Mouse (Mus musculus): Measurements from ENCODE around the gene Serpinb6a. TPM values are rescaled to one million over a fixed set of nuclear protein-coding genes. Genes with fewer than 3 reads are reported as not detected.

Serpinb6a gene
- polyA plus RNA-seq, 1 experiment from 2014 or later = 75.2 TPM

DNA sequence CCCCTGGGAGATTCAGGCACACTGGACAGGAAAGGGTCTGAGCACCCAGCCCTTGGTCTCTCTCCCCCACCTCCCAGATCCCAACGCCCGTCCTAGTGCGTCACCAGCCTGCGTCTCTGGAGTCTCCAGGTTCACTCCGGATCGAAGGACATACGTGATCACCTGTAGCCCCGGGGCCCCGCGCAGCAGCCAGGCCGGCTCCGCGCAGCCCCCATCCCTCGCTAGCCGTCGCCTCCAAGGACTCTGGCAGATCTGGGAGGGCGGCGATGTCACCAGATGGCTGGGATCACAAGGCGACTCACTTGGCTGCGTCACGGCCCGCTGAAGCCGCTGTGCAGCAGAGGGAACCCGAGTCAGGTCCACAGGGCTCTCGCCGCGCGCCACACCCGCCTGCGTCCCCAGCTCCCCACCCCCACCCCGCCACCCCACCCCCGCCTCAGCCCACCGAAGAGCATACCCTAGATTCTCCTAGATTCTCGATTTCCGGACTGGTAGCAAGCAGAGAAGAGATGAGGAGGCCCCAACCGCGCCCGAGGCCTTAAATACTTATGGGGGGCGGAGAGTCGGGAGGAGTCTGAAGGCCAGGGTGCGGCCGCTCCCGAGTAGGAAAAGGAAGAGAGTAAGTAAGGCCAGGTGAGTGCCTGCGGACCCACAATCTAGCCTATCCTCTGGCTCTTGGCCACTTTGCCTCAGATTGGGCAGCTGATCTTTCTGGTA lies 67.0 kb downstream of the Serpinb6a start:
- Histone ChIP-seq H3K27me3 (ENCODE audit: control insufficient read depth, insufficient read depth, low read length) (no peaks in the 10 kb centered on the region), H3K4me3 (replicated peaks; ENCODE audit: low read length) (peak overlapping the region; percentile 86), H3K4me1 (ENCODE audit: control insufficient read depth, insufficient read depth, low read length) (peaks cover 8% of the 10 kb centered on the region), H3K36me3 (ENCODE audit: control insufficient read depth, insufficient read depth, low read length) (no peaks in the 10 kb centered on the region), H3K9ac (ENCODE audit: low read length) (peak overlapping the region; percentile 92), H3K9me3 (replicated peaks; ENCODE audit: control insufficient read depth, low read length) (no peaks in the 10 kb centered on the region), H3K4me2 (ENCODE audit: low read depth, low read length) (peak overlapping the region; percentile 79), H3K27ac (ENCODE audit: low read length) (peak overlapping the region; percentile 70; the same call in 1 of the 2 replicates)
- peak; percentile 92 for ATAC-seq (ENCODE audit: insufficient read depth, low FRiP score)
- WGBS = under 1% methylated on average over 44 of the region's 44 CpGs

DNA sequence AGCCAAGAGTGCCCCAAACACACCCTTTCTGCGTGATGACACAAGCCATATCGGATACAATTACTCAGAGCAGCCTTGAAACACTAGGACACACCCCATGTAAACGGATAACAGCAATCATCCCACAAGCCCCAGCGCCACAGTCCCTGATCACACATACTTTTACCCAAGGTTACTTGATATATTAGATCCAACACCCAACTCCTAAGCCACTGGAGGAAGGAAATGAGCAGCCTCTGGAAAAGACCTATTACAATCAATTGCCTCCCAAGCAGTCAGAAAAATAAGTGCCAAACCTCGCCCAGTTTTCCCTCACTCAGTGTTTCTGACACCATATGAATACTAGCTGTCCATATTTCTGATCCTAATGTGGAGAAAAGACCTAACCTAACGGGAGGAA lies 67.9 kb downstream of the Serpinb6a start:
- Histone ChIP-seq H3K9ac (ENCODE audit: low read length) (peak overlapping the region; percentile 32; the same call in 1 of the 2 replicates), H3K4me2 (ENCODE audit: low read depth, low read length) (peak overlapping the region; percentile 79), H3K4me1 (ENCODE audit: control insufficient read depth, insufficient read depth, low read length) (peaks cover 8% of the 10 kb centered on the region), H3K27ac (ENCODE audit: low read length) (no peak overlapping the region), H3K36me3 (ENCODE audit: control insufficient read depth, insufficient read depth, low read length) (no peaks in the 10 kb centered on the region; the same call in 1 of the 2 replicates), H3K9me3 (replicated peaks; ENCODE audit: control insufficient read depth, low read length) (no peaks in the 10 kb centered on the region), H3K4me3 (replicated peaks; ENCODE audit: low read length) (peak overlapping the region; percentile 86), H3K27me3 (ENCODE audit: control insufficient read depth, insufficient read depth, low read length) (no peaks in the 10 kb centered on the region)
- WGBS = 54% methylated on average over 6 of the region's 6 CpGs
- no peak for ATAC-seq (ENCODE audit: insufficient read depth, low FRiP score)

DNA sequence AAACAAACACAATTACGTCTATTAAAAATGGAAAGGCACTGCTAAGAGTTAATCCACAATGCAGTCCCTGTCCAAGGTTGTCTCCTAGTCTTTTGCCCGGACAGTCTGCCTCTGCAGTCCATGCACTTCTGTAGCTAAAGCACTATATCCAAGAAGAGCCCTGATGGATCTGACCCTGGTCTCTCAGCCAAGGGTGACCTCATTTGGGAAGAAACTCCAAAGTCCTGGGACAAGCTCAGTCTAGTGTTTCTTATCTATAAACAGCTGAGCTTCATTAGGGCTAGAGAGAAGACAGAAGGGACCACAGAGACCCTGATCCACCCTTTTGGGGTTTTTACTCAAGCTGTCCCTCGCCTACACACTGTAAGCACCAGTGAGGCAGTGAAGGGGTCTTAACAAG lies 71.7 kb downstream of the Serpinb6a start:
- Histone ChIP-seq H3K27ac (ENCODE audit: low read length) (no peak overlapping the region), H3K27me3 (ENCODE audit: control insufficient read depth, insufficient read depth, low read length) (no peaks in the 10 kb centered on the region), H3K9ac (ENCODE audit: low read length) (no peak overlapping the region), H3K36me3 (ENCODE audit: control insufficient read depth, insufficient read depth, low read length) (peaks cover 3% of the 10 kb centered on the region), H3K4me3 (replicated peaks; ENCODE audit: low read length) (no peak overlapping the region), H3K9me3 (replicated peaks; ENCODE audit: control insufficient read depth, low read length) (no peaks in the 10 kb centered on the region), H3K4me1 (ENCODE audit: control insufficient read depth, insufficient read depth, low read length) (peaks cover 8% of the 10 kb centered on the region; the same call in 1 of the 2 replicates), H3K4me2 (ENCODE audit: low read depth, low read length) (no peak overlapping the region)
- WGBS = 72% methylated on average over 3 of the region's 3 CpGs
- no peak for ATAC-seq (ENCODE audit: insufficient read depth, low FRiP score)

DNA sequence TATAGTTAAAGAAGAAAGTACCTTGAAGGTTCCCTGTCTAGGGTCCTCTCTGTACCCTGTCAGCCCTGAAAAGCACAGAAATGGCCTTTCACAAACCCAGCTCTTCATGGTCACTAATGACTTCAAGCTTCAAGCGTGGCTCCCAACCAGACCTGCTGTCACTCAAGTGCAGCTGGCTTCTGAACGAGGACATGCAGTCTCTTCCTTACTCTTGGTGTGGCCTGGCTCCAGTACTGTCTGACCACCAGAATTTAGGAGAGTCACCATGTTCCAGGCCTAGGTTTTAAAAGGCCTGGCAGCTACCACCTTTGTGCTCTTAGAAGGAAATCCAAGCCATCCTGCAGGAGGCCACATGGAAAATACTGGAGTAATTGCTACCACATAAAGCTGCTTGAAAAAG lies 72.3 kb downstream of the Serpinb6a start:
- Histone ChIP-seq H3K4me2 (ENCODE audit: low read depth, low read length) (no peak overlapping the region), H3K4me3 (replicated peaks; ENCODE audit: low read length) (no peak overlapping the region), H3K36me3 (ENCODE audit: control insufficient read depth, insufficient read depth, low read length) (peaks cover 3% of the 10 kb centered on the region), H3K4me1 (ENCODE audit: control insufficient read depth, insufficient read depth, low read length) (peaks cover 8% of the 10 kb centered on the region; the same call in 1 of the 2 replicates), H3K27me3 (ENCODE audit: control insufficient read depth, insufficient read depth, low read length) (no peaks in the 10 kb centered on the region), H3K9me3 (replicated peaks; ENCODE audit: control insufficient read depth, low read length) (no peaks in the 10 kb centered on the region), H3K9ac (ENCODE audit: low read length) (no peak overlapping the region), H3K27ac (ENCODE audit: low read length) (no peak overlapping the region)
- 75% methylated on average over 2 of the region's 2 CpGs for WGBS
- no peak for ATAC-seq (ENCODE audit: insufficient read depth, low FRiP score)

DNA sequence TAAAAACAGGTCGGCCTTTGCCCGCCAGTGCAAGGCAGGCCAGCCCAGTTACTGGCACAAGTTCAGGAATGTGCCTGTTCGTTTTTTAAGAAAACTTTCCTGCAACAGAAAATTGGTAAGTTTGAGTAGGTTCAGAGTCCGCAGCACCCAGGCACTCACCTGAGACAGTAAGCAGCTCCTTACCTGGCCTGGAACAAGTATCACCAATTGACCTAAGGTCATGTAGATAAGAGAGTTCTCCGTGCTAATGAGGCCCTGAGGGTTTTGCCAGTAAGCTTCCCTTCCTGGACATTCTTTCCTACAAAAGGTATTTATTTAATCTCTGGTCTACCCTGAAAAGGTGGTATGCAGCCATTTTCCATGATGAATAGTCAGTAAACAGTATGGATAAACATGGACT lies 80.9 kb downstream of the Serpinb6a start:
- H3K27ac ChIP-seq (ENCODE audit: low read length) = no peak overlapping the region

DNA sequence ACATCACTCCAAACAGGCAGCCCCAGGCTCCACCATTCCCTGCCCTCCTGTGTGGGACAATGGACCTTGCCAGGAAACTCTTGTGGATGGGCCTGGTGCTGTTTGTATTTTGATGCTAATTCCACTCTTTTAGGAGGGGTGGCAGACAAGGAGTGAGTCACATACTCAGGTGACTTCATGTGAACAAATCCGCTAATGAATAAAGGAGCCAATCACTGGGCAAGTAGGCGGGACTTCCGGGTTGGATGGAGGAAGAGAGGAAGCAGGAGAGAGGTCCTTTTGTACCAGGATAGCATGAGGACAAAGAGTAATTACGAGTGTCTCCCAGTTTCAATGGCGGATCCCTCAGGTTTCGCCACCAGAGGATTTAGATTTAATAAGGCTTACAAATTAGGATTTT lies 81.6 kb downstream of the Serpinb6a start:
- H3K36me3 ChIP-seq (ENCODE audit: control insufficient read depth, insufficient read depth, low read length) = peaks cover 25% of the 10 kb centered on the region
- 94% methylated on average over 6 of the region's 6 CpGs for WGBS

More for the DNA sequence above, 80.9 kb downstream of the Serpinb6a start:
- H3K4me2 ChIP-seq (ENCODE audit: low read depth, low read length) = no peak overlapping the region
- no peaks in the 10 kb centered on the region for H3K27me3 ChIP-seq (ENCODE audit: control insufficient read depth, insufficient read depth, low read length)
- H3K4me3 ChIP-seq (replicated peaks; ENCODE audit: low read length) = no peak overlapping the region
- H3K4me1 ChIP-seq (ENCODE audit: control insufficient read depth, insufficient read depth, low read length) = no peaks in the 10 kb centered on the region
- H3K9ac ChIP-seq (ENCODE audit: low read length) = no peak overlapping the region
- 71% methylated on average over 5 of the region's 5 CpGs for WGBS
- peaks cover 24% of the 10 kb centered on the region for H3K36me3 ChIP-seq (ENCODE audit: control insufficient read depth, insufficient read depth, low read length)
- ATAC-seq (ENCODE audit: insufficient read depth, low FRiP score) = no peak
- H3K9me3 ChIP-seq (replicated peaks; ENCODE audit: control insufficient read depth, low read length) = no peaks in the 10 kb centered on the region

GRCm38 (mm10) chr13:33906821-33907220 lies 95.8 kb downstream of the Serpinb6a start:
- no peak overlapping the region for H3K4me3 ChIP-seq (replicated peaks; ENCODE audit: low read length)
- WGBS = 60% methylated on average over 3 of the region's 3 CpGs
- no peaks in the 10 kb centered on the region for H3K4me1 ChIP-seq (ENCODE audit: control insufficient read depth, insufficient read depth, low read length)
- no peak overlapping the region for H3K4me2 ChIP-seq (ENCODE audit: low read depth, low read length)
- H3K27ac ChIP-seq (ENCODE audit: low read length) = no peak overlapping the region
- no peaks in the 10 kb centered on the region for H3K9me3 ChIP-seq (replicated peaks; ENCODE audit: control insufficient read depth, low read length)
- ATAC-seq (ENCODE audit: insufficient read depth, low FRiP score) = no peak
- H3K36me3 ChIP-seq (ENCODE audit: control insufficient read depth, insufficient read depth, low read length) = no peaks in the 10 kb centered on the region
- H3K9ac ChIP-seq (ENCODE audit: low read length) = no peak overlapping the region
- H3K27me3 ChIP-seq (ENCODE audit: control insufficient read depth, insufficient read depth, low read length) = no peaks in the 10 kb centered on the region

More for the DNA sequence above, 81.6 kb downstream of the Serpinb6a start:
- Histone ChIP-seq H3K4me2 (ENCODE audit: low read depth, low read length) (no peak overlapping the region), H3K4me3 (replicated peaks; ENCODE audit: low read length) (no peak overlapping the region), H3K9me3 (replicated peaks; ENCODE audit: control insufficient read depth, low read length) (no peaks in the 10 kb centered on the region), H3K9ac (ENCODE audit: low read length) (no peak overlapping the region), H3K27me3 (ENCODE audit: control insufficient read depth, insufficient read depth, low read length) (no peaks in the 10 kb centered on the region), H3K27ac (ENCODE audit: low read length) (no peak overlapping the region), H3K4me1 (ENCODE audit: control insufficient read depth, insufficient read depth, low read length) (no peaks in the 10 kb centered on the region)
- ATAC-seq (ENCODE audit: insufficient read depth, low FRiP score) = no peak

GRCm38 (mm10) chr13:33905176-33905954 lies 97.2 kb downstream of the Serpinb6a start, which contains the start of gene Serpinb6c:
Gene Serpinb6c (minus strand): TSS chr13:33905708.
- H3K4me3 ChIP-seq (replicated peaks; ENCODE audit: low read length) = no peak within 1 kb of the TSS
- no peaks in the 10 kb centered on the region for H3K9me3 ChIP-seq (replicated peaks; ENCODE audit: control insufficient read depth, low read length)
- no peak within 1 kb of the TSS for H3K9ac ChIP-seq (ENCODE audit: low read length)
- no peak; the same call in 1 of the 2 replicates for ATAC-seq (ENCODE audit: insufficient read depth, low FRiP score)
- no peak within 1 kb of the TSS for H3K4me2 ChIP-seq (ENCODE audit: low read depth, low read length)
- no peak within 1 kb of the TSS for H3K27ac ChIP-seq (ENCODE audit: low read length)
- H3K36me3 ChIP-seq (ENCODE audit: control insufficient read depth, insufficient read depth, low read length) = no peaks in the 10 kb centered on the region
- no peaks in the 10 kb centered on the region for H3K27me3 ChIP-seq (ENCODE audit: control insufficient read depth, insufficient read depth, low read length)
- H3K4me1 ChIP-seq (ENCODE audit: control insufficient read depth, insufficient read depth, low read length) = no peaks in the 10 kb centered on the region
- 72% methylated on average over 18 of the region's 18 CpGs for WGBS

GRCm38 (mm10) chr13:33903290-33903689 lies 99.3 kb downstream of the Serpinb6a start:
- no peaks in the 10 kb centered on the region for H3K27me3 ChIP-seq (ENCODE audit: control insufficient read depth, insufficient read depth, low read length)
- no peak overlapping the region for H3K4me2 ChIP-seq (ENCODE audit: low read depth, low read length)
- H3K36me3 ChIP-seq (ENCODE audit: control insufficient read depth, insufficient read depth, low read length) = no peaks in the 10 kb centered on the region
- no peak for ATAC-seq (ENCODE audit: insufficient read depth, low FRiP score)
- no peak overlapping the region for H3K9ac ChIP-seq (ENCODE audit: low read length)
- H3K4me3 ChIP-seq (replicated peaks; ENCODE audit: low read length) = no peak overlapping the region
- WGBS = 77% methylated on average over 2 of the region's 2 CpGs
- no peaks in the 10 kb centered on the region for H3K9me3 ChIP-seq (replicated peaks; ENCODE audit: control insufficient read depth, low read length)
- H3K4me1 ChIP-seq (ENCODE audit: control insufficient read depth, insufficient read depth, low read length) = no peaks in the 10 kb centered on the region
- no peak overlapping the region for H3K27ac ChIP-seq (ENCODE audit: low read length)

All from stomach, embryonic 16.5 days (tissue).